Mouse (Mus musculus) G1E (cell line): ENCODE data around the gene Alpl.

ENCODE experiments used
- CTCF ChIP-seq: IDR thresholded peaks from 2 replicates; pipeline ENCODE4 v1.5.1; 2012; ENCODE audit warnings: low read depth, low read length, inconsistent platforms, mixed read lengths
- GATA1 ChIP-seq: IDR thresholded peaks from 2 replicates; pipeline ENCODE4 v1.6.1; 2012; ENCODE audit warnings: borderline replicate concordance, low read length, inconsistent platforms, mixed read lengths
- TAL1 ChIP-seq: conservative IDR thresholded peaks from 2 replicates; pipeline ENCODE4 v1.6.1; 2012; ENCODE audit warnings: low read depth, low read length, inconsistent platforms, mixed read lengths

DNA sequence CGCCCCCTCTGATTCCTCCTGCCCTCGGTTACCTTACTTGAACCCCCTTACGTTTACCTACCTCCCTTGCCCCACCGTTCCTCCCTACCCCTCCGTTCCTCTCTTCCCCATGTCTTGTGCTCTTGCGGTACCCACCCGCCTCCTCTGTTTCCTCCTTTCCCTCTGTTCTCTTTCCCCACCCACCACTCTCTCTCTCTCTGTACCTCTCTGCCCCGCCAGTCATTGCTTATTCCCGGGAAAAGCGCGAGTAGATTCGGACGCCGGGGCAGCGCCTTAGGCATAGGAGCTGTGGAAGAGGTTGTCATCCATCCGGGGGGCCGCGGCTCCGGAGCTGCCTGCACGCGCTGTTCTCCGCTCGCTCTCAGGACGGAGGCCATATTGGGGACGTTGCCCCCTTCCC lies 72.7 kb downstream of the Alpl start:
- TF ChIP-seq CTCF, result no peak
- TF ChIP-seq TAL1, result no peak
- no peak for TF ChIP-seq GATA1
